Mouse (Mus musculus) CD4-positive, CD25-positive, alpha-beta regulatory T cell, adult 4 months (primary cell): ENCODE measurements around the gene Tpst2. TPM values are rescaled to one million over a fixed set of nuclear protein-coding genes. Genes with fewer than 3 reads are reported as not detected.

Experiments
- ATAC-seq: one replicate; pipeline ENCODE4 v1.8.0; 2017
- polyA plus RNA-seq, 2 experiments: library from polyadenylated mRNA; unstranded; fragments of 100-300 nt; shearing (Covaris generic); gene quantifications; one replicate each; pipeline ENCODE4 v1.2.1; 2017

Tpst2 gene
- 10 to 100 TPM; 58.0 to 61.9 TPM for polyA plus RNA-seq

- peak; percentile 71 for ATAC-seq
These were observed at the start of gene Tpst2 for GRCm38 (mm10) chr5:112276267-112276873. Gene Tpst2 (plus strand): TSS chr5:112276691.

DNA sequence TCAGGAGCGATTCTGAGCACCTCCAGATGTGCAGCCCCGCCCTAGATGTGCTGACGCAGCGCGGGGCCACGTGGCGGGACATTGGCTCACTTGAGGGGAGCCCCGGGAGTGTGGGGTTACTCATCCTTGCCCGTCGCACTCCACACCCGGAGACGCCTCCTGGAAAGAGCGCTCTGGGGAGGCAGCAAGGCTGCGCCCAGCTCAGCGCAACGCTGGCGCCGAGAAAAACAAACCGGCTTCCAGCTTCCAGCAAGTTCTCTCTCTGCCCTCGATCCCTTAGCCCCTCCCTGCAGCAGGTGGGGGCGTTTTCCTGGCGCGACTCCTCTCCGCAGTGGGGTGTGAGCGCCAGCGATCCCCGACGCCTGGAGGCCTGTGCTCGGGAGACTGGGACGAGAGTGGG lies 49.1 kb upstream of the Tpst2 start:
- peak; percentile 45 for ATAC-seq

- ATAC-seq: no peak
These were observed 48.6 kb upstream of the Tpst2 start for GRCm38 (mm10) chr5:112227898-112228239.

GRCm38 (mm10) chr5:112228240-112229076 lies 48.0 kb upstream of the Tpst2 start:
- ATAC-seq: no peak

DNA sequence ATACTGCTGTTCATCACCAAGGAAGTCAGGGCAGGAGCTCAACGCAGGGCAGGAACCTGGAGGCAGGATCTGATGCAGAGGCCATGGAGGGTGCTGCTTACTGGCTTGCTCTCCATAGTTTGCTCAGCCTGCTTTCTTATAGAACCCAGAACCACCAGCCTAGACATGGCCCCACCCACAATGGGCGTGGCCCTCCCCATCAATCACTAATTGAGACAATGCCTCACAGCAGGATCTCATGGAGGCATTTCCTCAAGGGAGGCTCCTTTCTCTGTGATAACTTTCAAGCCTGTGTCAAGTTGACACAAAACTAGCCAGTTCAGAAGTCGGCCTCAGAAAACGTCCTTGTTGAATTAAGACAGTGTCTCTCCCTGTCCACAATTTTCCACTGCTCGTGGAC lies 40.7 kb upstream of the Tpst2 start:
- ATAC-seq: no peak

GRCm38 (mm10) chr5:112236631-112237030 lies 39.9 kb upstream of the Tpst2 start:
- no peak for ATAC-seq

GRCm38 (mm10) chr5:112237439-112237838 lies 39.1 kb upstream of the Tpst2 start:
- no peak for ATAC-seq

- no peak for ATAC-seq
These were observed 38.5 kb upstream of the Tpst2 start for GRCm38 (mm10) chr5:112237866-112238570.

- no peak for ATAC-seq
These were observed 37.6 kb upstream of the Tpst2 start for GRCm38 (mm10) chr5:112238781-112239482.

GRCm38 (mm10) chr5:112240761-112241160 lies 35.7 kb upstream of the Tpst2 start:
- ATAC-seq: peak; percentile 69

DNA sequence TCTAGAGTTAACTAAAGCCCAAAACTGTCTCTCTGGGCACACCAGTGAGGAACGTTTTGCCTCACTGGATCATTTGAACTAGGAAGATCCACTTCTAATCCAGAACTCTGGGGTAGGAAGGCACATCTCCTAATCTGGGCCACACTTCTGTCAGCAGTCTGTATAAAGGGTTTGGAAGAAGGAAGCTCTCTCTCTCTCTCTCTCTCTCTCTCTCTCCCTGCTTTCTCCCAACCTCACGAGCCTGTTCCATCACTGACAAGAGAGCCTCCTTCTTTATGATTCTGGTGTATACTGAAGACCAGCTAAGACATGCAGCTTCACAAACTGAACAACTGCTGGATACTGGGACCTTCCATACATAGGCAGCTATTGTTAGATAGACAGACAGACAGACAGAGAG lies 34.6 kb upstream of the Tpst2 start:
- ATAC-seq: no peak

- peak; percentile 77 for ATAC-seq
These were observed 34.1 kb upstream of the Tpst2 start for GRCm38 (mm10) chr5:112242361-112242778.

DNA sequence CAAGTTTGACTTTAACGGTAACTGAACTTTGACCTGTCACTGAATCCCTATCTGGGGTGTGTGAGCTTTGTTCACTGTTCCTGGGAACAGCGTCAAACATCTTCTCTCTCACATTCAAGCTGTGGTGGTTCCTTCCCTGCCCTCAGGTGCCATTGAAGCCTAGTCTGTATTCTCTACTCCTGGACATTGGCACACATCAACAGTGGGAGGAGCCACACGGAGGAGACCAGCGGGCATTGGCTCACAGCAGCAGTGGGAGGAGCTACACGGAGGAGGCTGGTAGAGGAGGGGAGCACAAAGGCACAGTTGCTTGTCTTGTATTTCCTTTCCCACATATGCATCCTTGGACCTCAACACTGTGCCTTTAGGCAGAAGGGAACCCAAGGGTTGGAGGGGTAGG lies 33.5 kb upstream of the Tpst2 start:
- ATAC-seq: no peak

- no peak for ATAC-seq
These were observed 32.8 kb upstream of the Tpst2 start for GRCm38 (mm10) chr5:112243539-112244274.

- ATAC-seq: no peak
These were observed 32.3 kb upstream of the Tpst2 start for GRCm38 (mm10) chr5:112244275-112244562.

GRCm38 (mm10) chr5:112244890-112245615 lies 31.4 kb upstream of the Tpst2 start:
- ATAC-seq: no peak

- no peak for ATAC-seq
These were observed 29.1 kb upstream of the Tpst2 start for GRCm38 (mm10) chr5:112247399-112247798.

- ATAC-seq: no peak
These were observed 27.4 kb upstream of the Tpst2 start for GRCm38 (mm10) chr5:112249106-112249505.

GRCm38 (mm10) chr5:112252400-112252799 lies 24.1 kb upstream of the Tpst2 start, which contains the start of gene Cryba4:
Gene Cryba4 (minus strand): TSS chr5:112252518.
- no peak for ATAC-seq

- peak; percentile 84 for ATAC-seq
These were observed 23.3 kb upstream of the Tpst2 start for GRCm38 (mm10) chr5:112253169-112253568.

- no peak for ATAC-seq
These were observed 22.1 kb upstream of the Tpst2 start for GRCm38 (mm10) chr5:112254282-112254806.
